Mouse (Mus musculus) kidney, postnatal 25 days (tissue): ENCODE measurements around the gene 4930452B06Rik.

Experiments
- DNase-seq, 2 experiments: peaks; one replicate each; pipeline ENCODE4 v3.0.0; 2021; ENCODE audit warnings: mixed read lengths in 2 of 2

Gene 4930452B06Rik

GRCm38 (mm10) chr14:8449299-8449698 lies 216.7 kb downstream of the 4930452B06Rik start:
- DNase-seq, result no peak

GRCm38 (mm10) chr14:8447352-8447751 lies 218.7 kb downstream of the 4930452B06Rik start:
- no peak for DNase-seq

GRCm38 (mm10) chr14:8444363-8444762 lies 221.7 kb downstream of the 4930452B06Rik start:
- DNase-seq, result no peak

- no peak for DNase-seq
Measured at GRCm38 (mm10) chr14:8442691-8443090, 223.3 kb downstream of the 4930452B06Rik start.

GRCm38 (mm10) chr14:8441623-8442022 lies 224.4 kb downstream of the 4930452B06Rik start:
- DNase-seq, result no peak

GRCm38 (mm10) chr14:8430611-8431230 lies 235.3 kb downstream of the 4930452B06Rik start:
- peak; percentile 70 to 80 for DNase-seq

- DNase-seq, result no peak
Measured at GRCm38 (mm10) chr14:8429767-8430166, 236.3 kb downstream of the 4930452B06Rik start.

- no peak for DNase-seq
Measured at GRCm38 (mm10) chr14:8422833-8423232, 243.2 kb downstream of the 4930452B06Rik start.

- DNase-seq, result no peak
Measured at GRCm38 (mm10) chr14:8421199-8421787, 244.7 kb downstream of the 4930452B06Rik start.

GRCm38 (mm10) chr14:8418610-8419009 lies 247.4 kb downstream of the 4930452B06Rik start:
- no peak for DNase-seq

GRCm38 (mm10) chr14:8405946-8406345 lies 260.1 kb downstream of the 4930452B06Rik start:
- no peak for DNase-seq

GRCm38 (mm10) chr14:8403310-8403709 lies 262.7 kb downstream of the 4930452B06Rik start:
- no peak for DNase-seq

GRCm38 (mm10) chr14:8398507-8398906 lies 267.5 kb downstream of the 4930452B06Rik start:
- DNase-seq, result no peak

GRCm38 (mm10) chr14:8395690-8396287 lies 270.3 kb downstream of the 4930452B06Rik start:
- no peak for DNase-seq

GRCm38 (mm10) chr14:8392181-8392825 lies 273.7 kb downstream of the 4930452B06Rik start:
- DNase-seq, result no peak
